Mouse (Mus musculus) stomach, adult 2 months (tissue): ENCODE results near the gene Gm1604a. TPM values are rescaled to one million over a fixed set of nuclear protein-coding genes. Genes with fewer than 3 reads are reported as not detected.

Experiments used
- polyA plus RNA-seq: library from polyadenylated mRNA; depleted of rRNA; stranded (reverse); fragments of >200 nt; gene quantifications from 2 replicates; pipeline ENCODE4 v1.2.3, GENCODE M21; 2012; rRNA removed

The Gm1604a gene
- polyA plus RNA-seq = 0.13 TPM in 1 of 2 replicates, not detected in the other

DNA sequence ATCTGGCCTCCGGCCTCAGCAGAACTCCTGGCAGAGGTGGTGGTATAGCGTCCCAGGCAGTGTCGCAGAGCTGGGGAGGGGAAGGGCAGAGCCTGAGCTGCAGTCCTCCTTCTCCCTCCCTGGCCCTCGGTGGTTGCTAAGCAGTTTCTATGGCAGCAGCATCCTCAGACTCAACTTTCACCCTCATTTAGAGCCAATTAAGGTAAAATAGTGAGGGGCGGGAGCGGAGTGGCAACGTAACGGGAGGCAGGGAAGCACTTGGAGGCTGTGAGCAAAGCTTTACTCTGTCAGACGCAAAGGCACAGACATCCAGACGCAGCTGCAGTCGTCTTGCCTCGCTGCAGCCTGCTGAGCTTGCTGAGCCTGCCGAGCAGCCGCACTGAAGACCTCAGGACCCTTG, at the start of gene Gm1604a:
TSS of gene Gm1604a (plus strand) at position 312 of the 400 bp plus-strand sequence.

DNA sequence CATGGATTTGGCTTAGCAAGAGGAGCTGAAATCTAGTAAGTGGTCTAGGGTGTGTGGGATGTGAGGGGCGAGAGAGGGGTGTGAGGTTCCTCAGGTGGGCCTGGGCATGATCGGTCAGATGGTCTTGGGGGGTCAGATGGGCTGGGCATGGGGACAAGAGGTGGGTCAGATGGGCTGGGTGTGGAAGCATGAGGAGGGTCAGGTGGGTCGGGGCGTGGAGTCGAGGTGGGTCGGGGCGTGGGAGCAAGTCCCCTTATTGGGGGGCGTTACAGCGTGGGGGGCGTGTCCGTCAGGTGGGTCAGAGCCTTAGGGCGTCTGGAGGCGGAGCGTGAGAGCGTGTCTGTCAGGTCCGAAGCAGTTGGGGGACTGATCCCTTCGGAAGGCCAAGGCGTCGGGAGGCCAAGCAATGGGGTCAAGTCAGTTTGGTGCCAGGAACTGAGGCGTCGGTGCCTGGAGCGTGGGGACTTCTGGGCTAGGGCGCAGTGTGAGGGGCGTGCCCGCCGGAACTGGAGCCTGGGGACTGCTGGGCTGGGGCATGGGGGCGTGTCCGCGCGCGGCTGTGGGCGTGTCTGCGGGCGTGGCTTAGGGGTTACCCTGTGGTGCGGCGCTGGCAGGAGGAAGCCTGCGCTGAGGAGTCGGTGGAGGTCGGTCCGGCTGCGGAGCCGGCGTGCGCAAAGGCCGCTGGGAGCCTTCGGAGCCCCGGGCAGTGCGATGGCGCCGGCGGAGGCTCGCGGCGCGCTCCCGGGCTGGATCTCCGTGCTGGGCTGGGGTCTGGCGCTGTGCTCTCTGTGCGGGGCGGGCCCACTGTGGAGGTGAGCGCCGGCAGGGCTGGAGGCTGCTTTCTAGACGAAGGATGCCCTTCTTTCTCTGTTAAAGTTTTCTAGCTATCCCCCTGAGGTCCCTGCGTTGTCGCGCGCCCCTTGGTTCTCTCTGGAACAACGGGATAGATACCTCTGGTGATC, 46.8 kb upstream of the Gm1604a start, which contains the start of gene Gm49721:
TSS of gene Gm49721 (plus strand) at position 618 of the 962 bp plus-strand sequence.

Other genes with a start within 250 kb of the Gm1604a start
- 96.7 and 125 TPM in 2 replicates for gene Ezr, start 242.8 kb upstream of the Gm1604a start, polyA plus RNA-seq
- 17.3 and 18.9 TPM in 2 replicates for gene Rsph3b, start 76.9 kb upstream of the Gm1604a start, polyA plus RNA-seq
- 3.4 and 3.9 TPM in 2 replicates for gene Tagap1, start 64.4 kb upstream of the Gm1604a start, polyA plus RNA-seq
- gene Rnaset2b, start 54.9 kb upstream of the Gm1604a start, polyA plus RNA-seq = 14.8 and 26.1 TPM in 2 replicates
- 0.41 TPM in 1 of 2 replicates, not detected in the other for gene Gm49721, start 46.7 kb upstream of the Gm1604a start, polyA plus RNA-seq
- gene Rps6ka2, start 144.5 kb downstream of the Gm1604a start, polyA plus RNA-seq = 2.3 and 2.5 TPM in 2 replicates